17 mouse cellular contexts compared by ENCODE assay signal in the genomic region with DNA sequence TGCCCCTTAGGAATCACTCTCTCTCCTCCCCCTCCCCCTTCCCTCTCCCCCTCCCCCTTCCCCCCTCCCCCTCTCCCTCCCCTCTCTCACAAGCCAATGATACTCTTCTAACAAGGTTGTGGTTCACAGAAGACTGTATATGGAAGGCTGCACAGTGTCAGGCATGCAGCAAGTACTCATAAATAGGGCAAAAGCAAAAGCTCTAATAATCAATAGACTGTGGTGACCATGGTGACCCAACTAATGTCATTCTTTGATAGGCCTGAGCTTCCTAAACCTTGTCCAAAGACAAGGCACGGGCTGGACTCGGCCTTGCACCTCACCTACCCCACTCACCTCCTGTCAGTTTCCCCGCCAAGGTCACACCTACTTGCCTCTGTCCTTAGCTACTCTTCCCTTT.
"Had no signal": no experiment of that assay in that cellular context is flagged by ENCODE, and none has a peak within 500 bp of the region (broad histone marks: within the 10 kb centered on the region; RNA-seq: fewer than 3 reads in every experiment).

No protein-coding gene starts in this region.

- H3K4me1 ChIP-seq: heart, embryonic 13.5 days; heart, embryonic 15.5 days; hindbrain, embryonic 13.5 days; hindbrain, embryonic 15.5 days; limb, embryonic 13.5 days; limb, embryonic 15.5 days had no signal

- ATAC-seq: hindbrain, postnatal 0 days; intestine, embryonic 16.5 days had no signal

- H3K9ac ChIP-seq: heart, embryonic 13.5 days; heart, embryonic 15.5 days; hindbrain, embryonic 13.5 days; hindbrain, embryonic 15.5 days; limb, embryonic 13.5 days; limb, embryonic 15.5 days; liver, embryonic 14.5 days had no signal

- H3K4me3 ChIP-seq: heart, adult 2 months; heart, embryonic 13.5 days; heart, embryonic 15.5 days; hindbrain, embryonic 13.5 days; hindbrain, embryonic 15.5 days; limb, embryonic 13.5 days; limb, embryonic 15.5 days had no signal

- H3K36me3 ChIP-seq: heart, embryonic 13.5 days; heart, embryonic 15.5 days; hindbrain, embryonic 13.5 days; hindbrain, embryonic 15.5 days; limb, embryonic 13.5 days; limb, embryonic 15.5 days had no signal

- DNase-seq: gastrocnemius, postnatal 14 days; heart, postnatal 14 days; heart, postnatal 36 days; layer of hippocampus, adult 9-11 months; layer of hippocampus, postnatal 36 days; left cerebral cortex, postnatal 4 days had no signal

- H3K27ac ChIP-seq: heart, adult 2 months; heart, embryonic 13.5 days; heart, embryonic 15.5 days; hindbrain, embryonic 13.5 days; hindbrain, embryonic 15.5 days; hindbrain, postnatal 0 days; limb, embryonic 13.5 days; limb, embryonic 15.5 days; liver, embryonic 14.5 days had no signal

- H3K4me2 ChIP-seq: heart, embryonic 11.5 days; heart, embryonic 13.5 days; heart, embryonic 15.5 days; hindbrain, embryonic 13.5 days; hindbrain, embryonic 15.5 days; limb, embryonic 13.5 days; limb, embryonic 15.5 days had no signal

- H3K27me3 ChIP-seq: heart, embryonic 13.5 days; heart, embryonic 15.5 days; hindbrain, embryonic 13.5 days; hindbrain, embryonic 15.5 days; limb, embryonic 13.5 days; limb, embryonic 15.5 days had no signal

- H3K9me3 ChIP-seq: heart, embryonic 13.5 days; heart, embryonic 15.5 days; hindbrain, embryonic 13.5 days; hindbrain, embryonic 15.5 days; limb, embryonic 13.5 days; limb, embryonic 15.5 days had no signal
